In the genomic region with DNA sequence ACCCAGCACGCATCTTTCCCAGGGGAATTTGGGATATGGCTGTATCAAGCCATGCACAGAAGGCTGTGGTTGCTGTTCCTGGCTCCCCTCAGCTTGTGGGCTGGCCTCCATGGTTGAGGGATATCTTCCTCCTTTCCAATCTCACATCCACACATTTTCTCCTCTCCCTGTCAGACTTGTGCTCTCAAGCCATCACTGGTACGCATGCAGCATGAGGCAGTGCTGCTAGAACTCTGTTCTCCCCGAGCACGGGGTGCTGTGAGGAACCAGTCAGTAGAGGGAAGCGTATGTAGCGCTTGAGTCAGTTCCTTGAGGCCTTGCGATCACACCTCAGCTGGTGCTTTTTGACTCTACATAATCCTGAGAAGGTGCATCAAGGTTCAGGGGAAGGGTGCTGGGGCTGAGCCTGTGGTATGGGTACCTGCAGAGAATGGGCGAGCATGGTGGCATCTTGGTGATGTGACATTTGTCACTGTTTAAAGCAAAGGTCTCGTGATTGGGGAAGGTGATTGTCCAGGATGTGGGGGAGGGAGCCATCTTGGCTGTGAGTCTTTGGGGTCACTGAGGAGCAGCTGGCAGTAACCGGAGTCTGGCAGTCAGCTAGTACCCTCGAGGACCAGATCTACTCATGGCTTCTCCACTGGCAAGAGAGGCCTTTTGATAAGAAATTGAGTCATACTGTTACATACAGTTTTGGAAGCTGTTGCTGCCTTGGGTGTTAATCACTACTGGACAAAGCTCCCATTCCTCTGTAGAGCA, we compare ENCODE assay signal across 15 mouse cellular contexts.
DNase-seq lines count a peak whose midpoint lies in the region; ATAC-seq and TF ChIP-seq lines count a peak whose summit lies in the region.
"Had no signal": no experiment of that assay in that cellular context is flagged by ENCODE, and none has a peak within 500 bp of the region (broad histone marks: within the 10 kb centered on the region; RNA-seq: fewer than 3 reads in every experiment).

No protein-coding gene starts in this region.

- no peak overlapping the region for H3K9ac ChIP-seq in neural tube, embryonic 13.5 days
- H3K9ac ChIP-seq in forebrain, postnatal 0 days: no peak overlapping the region
- no peak overlapping the region; the same call in 1 of the 2 replicates for H3K9ac ChIP-seq in neural tube, embryonic 15.5 days (replicated peaks)
- H3K9ac ChIP-seq: liver, embryonic 12.5 days; stomach, embryonic 15.5 days had no signal

- no peak for TF ChIP-seq CTCF in forebrain, postnatal 0 days (IDR thresholded peaks at IDR 0.05; ENCODE audit: low read depth)

- peaks cover 58% of the 10 kb centered on the region for H3K4me1 ChIP-seq in heart, embryonic 10.5 days
- peaks cover 81% of the 10 kb centered on the region for H3K4me1 ChIP-seq in neural tube, embryonic 13.5 days (replicated peaks)
- H3K4me1 ChIP-seq in forebrain, postnatal 0 days (ENCODE audit: insufficient read depth): peaks cover 19% of the 10 kb centered on the region; the same call in 1 of the 2 replicates
- peaks cover 77% of the 10 kb centered on the region for H3K4me1 ChIP-seq in neural tube, embryonic 15.5 days
- H3K4me1 ChIP-seq: liver, embryonic 12.5 days; stomach, embryonic 15.5 days had no signal

- intact Hi-C loops in heart, postnatal 25 days (cut with DNase I): no loop called here

- peak overlapping the region; percentile 62 for H3K27ac ChIP-seq in heart, embryonic 10.5 days
- peak overlapping the region; percentile 53 for H3K27ac ChIP-seq in neural tube, embryonic 13.5 days (replicated peaks)
- H3K27ac ChIP-seq in forebrain, postnatal 0 days (ENCODE audit: low read depth, low read length): peak overlapping the region; percentile 36
- H3K27ac ChIP-seq in neural tube, embryonic 15.5 days (replicated peaks): peak overlapping the region; percentile 54; the same call in 1 of the 2 replicates
- H3K27ac ChIP-seq: liver, embryonic 12.5 days; stomach, embryonic 15.5 days had no signal

- H3K4me2 ChIP-seq in neural tube, embryonic 13.5 days: no peak overlapping the region
- no peak overlapping the region for H3K4me2 ChIP-seq in forebrain, postnatal 0 days (ENCODE audit: low read depth)
- H3K4me2 ChIP-seq in neural tube, embryonic 15.5 days: no peak overlapping the region
- H3K4me2 ChIP-seq: liver, embryonic 12.5 days; stomach, embryonic 15.5 days had no signal

- no peaks in the 10 kb centered on the region for H3K27me3 ChIP-seq in heart, embryonic 10.5 days (ENCODE audit: insufficient read depth, poor library complexity, severe bottlenecking)
- no peaks in the 10 kb centered on the region for H3K27me3 ChIP-seq in neural tube, embryonic 13.5 days
- no peaks in the 10 kb centered on the region for H3K27me3 ChIP-seq in forebrain, postnatal 0 days (ENCODE audit: insufficient read depth, low read length)
- no peaks in the 10 kb centered on the region for H3K27me3 ChIP-seq in neural tube, embryonic 15.5 days (replicated peaks)
- H3K27me3 ChIP-seq: CH12.LX; liver, embryonic 12.5 days; stomach, embryonic 15.5 days had no signal

- no peak for DNase-seq in heart, embryonic 10.5 days (ENCODE audit: low spot score)
- no peak for DNase-seq in heart, postnatal 25 days (ENCODE audit: low spot score)
- no peak for DNase-seq in neural tube, embryonic 10.5 days (ENCODE audit: extremely low spot score, low spot score)
- peak; percentile 22 for DNase-seq in forebrain, postnatal 0 days
- DNase-seq in kidney, postnatal 36 days: no peak
- DNase-seq: adrenal gland, postnatal 14 days; gastrocnemius, postnatal 14 days; lung, postnatal 4 days; thymus, postnatal 4 days had no signal

- no peaks in the 10 kb centered on the region for H3K9me3 ChIP-seq in heart, embryonic 10.5 days
- no peaks in the 10 kb centered on the region for H3K9me3 ChIP-seq in neural tube, embryonic 13.5 days
- H3K9me3 ChIP-seq in forebrain, postnatal 0 days (ENCODE audit: low read length): no peaks in the 10 kb centered on the region
- no peaks in the 10 kb centered on the region for H3K9me3 ChIP-seq in neural tube, embryonic 15.5 days (replicated peaks)
- H3K9me3 ChIP-seq: liver, embryonic 12.5 days; stomach, embryonic 15.5 days had no signal

- H3K4me3 ChIP-seq in heart, embryonic 10.5 days: no peak overlapping the region
- no peak overlapping the region for H3K4me3 ChIP-seq in neural tube, embryonic 13.5 days
- H3K4me3 ChIP-seq in forebrain, postnatal 0 days (ENCODE audit: low read depth, low read length): no peak overlapping the region
- no peak overlapping the region for H3K4me3 ChIP-seq in neural tube, embryonic 15.5 days (replicated peaks)
- H3K4me3 ChIP-seq: liver, embryonic 12.5 days; stomach, embryonic 15.5 days had no signal

- 69% methylated on average over 11 of the region's 11 CpGs for WGBS in heart, embryonic 10.5 days
- WGBS in neural tube, embryonic 13.5 days: 80% methylated on average over 11 of the region's 11 CpGs
- WGBS in forebrain, postnatal 0 days: 76% methylated on average over 11 of the region's 11 CpGs
- WGBS in neural tube, embryonic 15.5 days: 80% methylated on average over 11 of the region's 11 CpGs

- no peak for ATAC-seq in neural tube, embryonic 13.5 days (ENCODE audit: low read depth)
- ATAC-seq in forebrain, postnatal 0 days: peak; percentile 72
- no peak for ATAC-seq in neural tube, embryonic 15.5 days (ENCODE audit: low FRiP score)
- ATAC-seq: intestine, embryonic 16.5 days; liver, embryonic 12.5 days had no signal

- H3K36me3 ChIP-seq in heart, embryonic 10.5 days: no peaks in the 10 kb centered on the region
- H3K36me3 ChIP-seq in neural tube, embryonic 13.5 days: no peaks in the 10 kb centered on the region; the same call in 1 of the 2 replicates
- no peaks in the 10 kb centered on the region for H3K36me3 ChIP-seq in forebrain, postnatal 0 days (ENCODE audit: insufficient read depth)
- H3K36me3 ChIP-seq in neural tube, embryonic 15.5 days: no peaks in the 10 kb centered on the region
- H3K36me3 ChIP-seq: liver, embryonic 12.5 days; stomach, embryonic 15.5 days had no signal
